Mouse (Mus musculus) limb, embryonic 10.5 days (tissue): ENCODE results near the gene Cdh12. TPM values are rescaled to one million over a fixed set of nuclear protein-coding genes. Genes with fewer than 3 reads are reported as not detected.
"Not testable (repeated sequence)": the region's sequence is repeated elsewhere in the genome, so short reads cannot be mapped to it uniquely, and the experiment has no call there.

Source experiments
- DNase-seq: peaks from one replicate; pipeline ENCODE4 v3.0.0-alpha.2; 2017; ENCODE audit warnings: low spot score
- H3K27ac ChIP-seq: fragments of 300-500 bp; sonication (generic); 2 replicates; pipeline ENCODE4 v1.5.1; 2016; ENCODE audit warnings: mild to moderate bottlenecking
- H3K27me3 ChIP-seq: fragments of 300-500 bp; sonication (generic); 2 replicates; pipeline ENCODE4 v1.6.1; 2016; ENCODE audit warnings: low read depth, mild to moderate bottlenecking; ENCODE audit not compliant: poor library complexity, severe bottlenecking
- H3K36me3 ChIP-seq: fragments of 300-500 bp; sonication (generic); 2 replicates; pipeline ENCODE4 v1.6.1; 2016; ENCODE audit warnings: mild to moderate bottlenecking, moderate library complexity
- H3K4me1 ChIP-seq: fragments of 300-500 bp; sonication (generic); 2 replicates; pipeline ENCODE4 v1.6.1; 2016
- H3K4me3 ChIP-seq: fragments of 300-500 bp; sonication (generic); 2 replicates; pipeline ENCODE4 v1.5.1; 2016; ENCODE audit warnings: mild to moderate bottlenecking, moderate library complexity
- H3K9me3 ChIP-seq: fragments of 300-500 bp; sonication (generic); replicated peaks from 2 replicates; pipeline ENCODE4 v1.6.1; 2016; ENCODE audit warnings: mild to moderate bottlenecking
- WGBS: fragments of 180-500 bp; shearing (Covaris S2); methylation state at CpG from one replicate; pipeline ENCODE4 v1.1.7; 2016; 5-methylcytosine and 5-hydroxymethylcytosine counted together
- polyA plus RNA-seq: library from polyadenylated mRNA; unstranded; fragments of >200 nt; fragmentation: Nextera tagmentation; extraction: Ambion mirVana; gene quantifications from 2 replicates; pipeline ENCODE4 v1.2.1, GENCODE M21; 2016

Cdh12 gene
- polyA plus RNA-seq, 1 experiment from 2014 or later: 0.09 TPM

DNA sequence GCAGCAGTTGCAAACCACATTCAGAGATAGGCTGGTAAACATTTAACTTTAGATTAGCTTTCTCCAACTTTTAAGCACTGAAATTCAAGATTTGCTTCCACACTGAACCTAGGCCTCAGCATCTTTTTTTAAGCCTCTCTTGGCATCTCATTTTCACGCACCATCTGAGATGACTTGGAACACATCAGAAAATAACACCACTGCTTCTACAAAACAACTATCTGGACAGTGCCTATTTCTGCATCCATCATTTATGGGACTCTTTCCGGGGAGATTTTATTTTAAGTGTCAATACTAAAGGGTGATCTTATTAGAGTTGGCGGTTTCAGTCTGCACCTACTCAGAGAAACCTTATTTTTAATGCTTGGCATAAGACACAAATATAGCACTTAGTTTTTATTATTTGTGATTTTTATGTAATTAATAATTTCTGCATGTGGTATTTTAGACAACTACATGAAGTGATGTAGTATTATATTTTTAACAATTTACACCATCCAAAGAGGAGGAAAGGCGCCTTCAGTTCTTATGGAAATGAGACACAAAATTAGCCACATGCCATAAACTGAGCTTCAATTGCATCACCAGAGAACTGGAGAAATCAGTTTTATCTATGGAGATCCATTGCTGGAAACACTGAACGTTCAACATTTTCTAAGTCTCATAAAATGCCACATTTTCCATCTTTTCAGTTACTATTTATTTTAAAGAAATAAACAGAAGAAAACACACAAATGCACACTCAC lies 906.5 kb downstream of the Cdh12 start:
- Histone ChIP-seq H3K4me1 (no peaks in the 10 kb centered on the region), H3K9me3 (no peaks in the 10 kb centered on the region), H3K4me3 (no peak overlapping the region), H3K27me3 (no peaks in the 10 kb centered on the region), H3K27ac (no peak overlapping the region), H3K36me3 (no peaks in the 10 kb centered on the region)
- WGBS: 91% methylated on average over 5 of the region's 5 CpGs
- DNase-seq: no peak

- Histone ChIP-seq H3K9me3 (no peaks in the 10 kb centered on the region), H3K27ac (no peak overlapping the region), H3K4me3 (no peak overlapping the region), H3K4me1 (no peaks in the 10 kb centered on the region), H3K36me3 (no peaks in the 10 kb centered on the region), H3K27me3 (no peaks in the 10 kb centered on the region)
- no peak for DNase-seq
Observed at GRCm38 (mm10) chr15:21366366-21366765, 917.3 kb downstream of the Cdh12 start.

DNA sequence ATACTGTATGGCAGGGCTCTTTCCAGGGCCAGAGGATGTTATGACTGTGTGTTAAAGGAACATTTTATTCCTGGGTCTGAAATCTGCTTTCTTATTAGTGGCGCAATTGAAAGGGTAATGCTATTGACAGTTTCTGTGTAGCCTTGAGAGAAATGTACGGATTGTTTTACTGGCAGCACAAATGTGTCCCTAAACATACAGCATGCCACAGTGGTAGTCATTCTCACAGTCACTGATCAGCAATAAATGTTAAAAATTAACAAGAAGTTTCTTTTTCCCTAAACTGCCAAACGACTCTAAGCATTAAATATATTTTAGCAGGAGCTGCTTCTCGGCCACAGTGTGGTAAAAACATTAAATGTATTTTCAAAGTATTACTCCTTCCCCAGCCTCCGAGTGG lies 926.4 kb downstream of the Cdh12 start:
- no peak for DNase-seq
- Histone ChIP-seq H3K9me3 (no peaks in the 10 kb centered on the region), H3K27ac (no peak overlapping the region), H3K4me3 (no peak overlapping the region), H3K27me3 (no peaks in the 10 kb centered on the region), H3K4me1 (no peaks in the 10 kb centered on the region), H3K36me3 (no peaks in the 10 kb centered on the region)
- 89% methylated on average over 5 of the region's 5 CpGs for WGBS

GRCm38 (mm10) chr15:21375871-21376270 lies 926.8 kb downstream of the Cdh12 start:
- WGBS: 91% methylated on average over 3 of the region's 3 CpGs
- Histone ChIP-seq H3K27me3 (no peaks in the 10 kb centered on the region), H3K4me1 (no peaks in the 10 kb centered on the region), H3K9me3 (no peaks in the 10 kb centered on the region), H3K36me3 (no peaks in the 10 kb centered on the region), H3K27ac (no peak overlapping the region), H3K4me3 (no peak overlapping the region)
- DNase-seq: no peak

DNA sequence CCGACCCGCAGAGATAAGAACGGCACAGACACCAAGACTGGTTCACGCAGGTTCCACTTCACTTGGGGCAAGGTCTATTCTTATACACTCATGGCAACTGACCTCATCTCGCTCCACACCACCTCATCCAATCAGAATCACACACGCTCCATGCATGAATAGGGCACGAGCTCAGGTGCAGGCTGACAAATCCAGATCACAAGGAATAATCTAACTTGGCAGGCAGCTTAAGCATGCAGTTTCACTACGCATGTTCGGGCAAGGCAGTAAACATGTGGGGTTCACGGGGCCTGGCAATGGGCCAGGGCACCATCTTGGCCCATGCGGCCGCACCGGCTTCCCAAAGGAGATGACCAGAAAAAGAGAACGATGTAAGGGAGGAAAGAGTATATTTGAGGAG lies 942.4 kb downstream of the Cdh12 start:
- H3K27ac ChIP-seq, H3K27me3 ChIP-seq, H3K4me3 ChIP-seq, H3K9me3 ChIP-seq, H3K36me3 ChIP-seq, DNase-seq, H3K4me1 ChIP-seq: not testable (repeated sequence)
- WGBS: 92% methylated on average over 14 of the region's 14 CpGs

GRCm38 (mm10) chr15:21393080-21393479 lies 944.0 kb downstream of the Cdh12 start:
- Histone ChIP-seq H3K27ac (no peak overlapping the region), H3K4me3 (no peak overlapping the region), H3K36me3 (no peaks in the 10 kb centered on the region), H3K9me3 (no peaks in the 10 kb centered on the region), H3K4me1 (peaks cover 7% of the 10 kb centered on the region; the same call in 1 of the 2 replicates), H3K27me3 (no peaks in the 10 kb centered on the region)
- DNase-seq: no peak
- WGBS: 92% methylated on average over 3 of the region's 3 CpGs

- no peaks in the 10 kb centered on the region for H3K4me1 ChIP-seq
- H3K27me3 ChIP-seq: no peaks in the 10 kb centered on the region
- no peaks in the 10 kb centered on the region for H3K9me3 ChIP-seq
- H3K27ac ChIP-seq: no peak overlapping the region
- 85% methylated on average over 6 of the region's 6 CpGs for WGBS
- H3K36me3 ChIP-seq: no peaks in the 10 kb centered on the region
- H3K4me3 ChIP-seq: no peak overlapping the region
- no peak for DNase-seq
Observed at GRCm38 (mm10) chr15:21405196-21405595, 956.1 kb downstream of the Cdh12 start.

DNA sequence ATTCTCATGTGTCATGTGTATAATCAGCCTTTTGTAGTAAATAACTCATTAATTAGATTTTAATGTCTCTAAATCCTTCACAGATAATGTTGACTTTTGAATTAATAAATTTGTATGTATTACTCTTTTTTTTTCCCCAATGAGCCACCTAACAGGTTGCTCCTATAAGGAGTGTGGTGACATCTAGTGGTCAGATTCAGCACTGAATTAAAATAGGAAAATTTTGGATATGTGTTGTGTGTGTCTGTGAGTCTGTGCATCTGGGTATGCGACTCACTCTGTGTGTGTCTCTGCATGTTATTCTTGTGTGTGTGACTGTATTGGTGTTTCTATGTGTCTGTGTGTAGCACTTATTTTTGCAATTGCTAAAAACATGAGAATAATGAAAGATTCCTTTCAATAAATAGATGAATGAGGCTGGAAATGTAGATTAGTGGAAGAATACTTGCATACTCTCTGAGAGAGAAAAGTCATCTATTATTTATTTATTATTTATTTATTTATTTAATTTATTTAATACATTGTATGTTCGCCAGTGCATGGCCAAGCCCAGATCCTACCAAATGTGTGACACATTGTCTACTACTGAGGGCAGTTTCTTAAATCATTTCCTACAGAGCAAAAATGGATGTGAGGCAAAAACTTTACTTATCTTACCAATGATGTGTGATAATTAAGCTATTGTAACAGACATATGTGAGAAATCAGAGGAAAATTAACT lies 958.4 kb downstream of the Cdh12 start:
- Histone ChIP-seq H3K4me3 (no peak overlapping the region), H3K9me3 (no peaks in the 10 kb centered on the region), H3K27ac (no peak overlapping the region), H3K36me3 (no peaks in the 10 kb centered on the region), H3K27me3 (no peaks in the 10 kb centered on the region), H3K4me1 (no peaks in the 10 kb centered on the region)
- DNase-seq: no peak
- WGBS: 72% methylated on average over 2 of the region's 2 CpGs

DNA sequence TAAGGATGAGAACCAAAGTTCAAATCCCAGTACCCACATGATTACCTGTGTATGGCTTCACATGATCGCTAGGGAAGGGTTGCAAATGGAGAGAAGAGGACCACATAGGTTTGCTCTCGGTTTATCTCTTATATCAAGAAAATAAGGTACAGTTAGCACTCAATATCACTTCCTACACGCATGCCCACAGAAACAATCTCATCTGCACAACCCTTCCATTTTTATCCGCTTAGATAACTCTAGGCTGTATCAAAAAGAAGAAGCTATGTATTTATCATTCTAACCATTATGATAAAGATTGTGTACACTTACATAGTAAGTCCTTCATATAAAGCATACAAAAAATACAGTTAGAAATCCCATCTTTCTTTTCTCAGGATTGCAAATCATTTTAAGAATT lies 988.3 kb downstream of the Cdh12 start:
- no peaks in the 10 kb centered on the region for H3K27me3 ChIP-seq
- no peaks in the 10 kb centered on the region for H3K9me3 ChIP-seq
- H3K36me3 ChIP-seq: no peaks in the 10 kb centered on the region
- H3K4me3 ChIP-seq: no peak overlapping the region
- DNase-seq: no peak
- no peaks in the 10 kb centered on the region for H3K4me1 ChIP-seq
- 85% methylated on average over 4 of the region's 4 CpGs for WGBS
- H3K27ac ChIP-seq: no peak overlapping the region

GRCm38 (mm10) chr15:21437924-21438323 lies 988.9 kb downstream of the Cdh12 start:
- Histone ChIP-seq H3K27me3 (no peaks in the 10 kb centered on the region), H3K27ac (no peak overlapping the region), H3K4me3 (no peak overlapping the region), H3K4me1 (no peaks in the 10 kb centered on the region), H3K9me3 (no peaks in the 10 kb centered on the region), H3K36me3 (no peaks in the 10 kb centered on the region)
- DNase-seq: no peak

- Histone ChIP-seq H3K36me3 (no peaks in the 10 kb centered on the region), H3K4me3 (no peak overlapping the region), H3K4me1 (no peaks in the 10 kb centered on the region), H3K9me3 (no peaks in the 10 kb centered on the region), H3K27ac (no peak overlapping the region), H3K27me3 (no peaks in the 10 kb centered on the region)
- no peak for DNase-seq
- WGBS: 88% methylated on average over 2 of the region's 2 CpGs
Observed at GRCm38 (mm10) chr15:21458098-21458497, 1009.0 kb downstream of the Cdh12 start.

DNA sequence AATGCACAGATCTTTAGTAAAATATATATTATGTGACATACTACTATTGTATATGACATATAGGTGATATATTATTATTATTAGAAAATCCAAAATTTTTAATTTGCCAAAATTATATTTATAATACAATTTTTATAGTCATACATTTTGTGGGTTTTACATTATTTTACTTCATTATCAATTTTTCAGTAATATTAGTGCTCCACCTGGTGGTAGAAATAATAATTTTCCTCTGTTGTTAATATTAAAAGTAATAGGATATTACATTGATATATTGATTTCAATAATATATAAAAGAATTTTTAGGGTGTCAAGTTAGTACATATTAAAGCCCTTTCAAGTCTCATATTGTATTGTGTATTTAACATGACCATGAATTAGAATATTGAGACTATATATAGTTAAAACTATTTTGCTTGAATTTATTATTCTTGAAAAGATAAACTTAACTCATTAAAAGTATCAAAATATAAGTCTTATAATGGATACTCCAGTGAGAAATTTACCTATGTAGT lies 1070.3 kb downstream of the Cdh12 start:
- Histone ChIP-seq H3K27ac (no peak overlapping the region), H3K4me1 (no peaks in the 10 kb centered on the region), H3K27me3 (no peaks in the 10 kb centered on the region), H3K4me3 (no peak overlapping the region), H3K9me3 (no peaks in the 10 kb centered on the region), H3K36me3 (no peaks in the 10 kb centered on the region)
- no peak for DNase-seq

GRCm38 (mm10) chr15:21530804-21531203 lies 1081.7 kb downstream of the Cdh12 start:
- Histone ChIP-seq H3K27me3 (no peaks in the 10 kb centered on the region), H3K4me3 (no peak overlapping the region), H3K36me3 (no peaks in the 10 kb centered on the region), H3K4me1 (no peaks in the 10 kb centered on the region), H3K9me3 (no peaks in the 10 kb centered on the region), H3K27ac (no peak overlapping the region)
- 72% methylated on average over 4 of the region's 4 CpGs for WGBS
- no peak for DNase-seq
